Mouse (Mus musculus): ENCODE measurements around the gene Rab5b. TPM values are rescaled to one million over a fixed set of nuclear protein-coding genes. Genes with fewer than 3 reads are reported as not detected.

Gene Rab5b
- polyA plus RNA-seq, 1 experiment, result 86.1 TPM

GRCm38 (mm10) chr10:128673763-128674468 lies 22.1 kb downstream of the Rab5b start, which contains the start of gene Suox:
TSS of gene Suox (minus strand) at chr10:128674073.
- Histone ChIP-seq H3K4me1 (replicated peaks; ENCODE audit: control insufficient read depth, insufficient read depth, low read length) (peaks cover 5% of the 10 kb centered on the region), H3K27ac (ENCODE audit: control insufficient read depth, insufficient read depth, low read length) (peak within 1 kb of the TSS; percentile 32), H3K4me3 (ENCODE audit: control insufficient read depth, insufficient read depth, low read length) (peak within 1 kb of the TSS; percentile 67), H3K27me3 (ENCODE audit: control insufficient read depth, insufficient read depth, low read length) (no peaks in the 10 kb centered on the region), H3K36me3 (ENCODE audit: control insufficient read depth, insufficient read depth, low read length) (no peaks in the 10 kb centered on the region; the same call in none of the 2 replicates)
- under 1% methylated on average over 60 of the region's 60 CpGs for WGBS
- TF ChIP-seq CTCF (IDR thresholded peaks at IDR 0.05; ENCODE audit: borderline replicate concordance, control insufficient read depth, extremely low read depth, insufficient read depth, low read length, poor library complexity) (no peak), POLR2A (IDR thresholded peaks at IDR 0.05; ENCODE audit: control insufficient read depth, extremely low read depth, insufficient read depth, low read length, poor library complexity) (peak; percentile 58; the same call in 1 of the 2 replicates)
- DNase-seq, result peak; percentile 87

DNA sequence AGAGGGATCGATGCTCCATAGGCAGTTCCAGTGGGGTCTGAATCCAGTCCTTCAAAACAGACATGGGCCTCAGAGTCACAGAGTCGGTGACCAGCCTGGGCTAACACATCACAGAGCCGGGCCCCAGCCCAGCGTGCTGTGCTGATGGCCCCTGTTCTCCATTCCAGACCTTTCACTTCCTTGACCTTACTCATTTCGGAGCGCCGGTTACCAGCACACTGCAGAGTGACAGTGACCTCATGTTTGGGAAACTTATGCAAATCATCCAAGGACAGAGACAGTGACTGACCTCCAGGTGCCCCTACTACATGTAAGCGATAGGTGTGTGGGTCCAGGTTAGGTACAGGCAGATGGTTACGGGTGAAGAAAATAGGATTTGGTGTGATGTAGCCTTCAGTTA lies 24.9 kb downstream of the Rab5b start:
- no peaks in the 10 kb centered on the region for H3K27me3 ChIP-seq (ENCODE audit: control insufficient read depth, insufficient read depth, low read length)
- TF ChIP-seq POLR2A (IDR thresholded peaks at IDR 0.05; ENCODE audit: control insufficient read depth, extremely low read depth, insufficient read depth, low read length, poor library complexity), result no peak
- no peak for TF ChIP-seq CTCF (IDR thresholded peaks at IDR 0.05; ENCODE audit: borderline replicate concordance, control insufficient read depth, extremely low read depth, insufficient read depth, low read length, poor library complexity)
- H3K27ac ChIP-seq (ENCODE audit: control insufficient read depth, insufficient read depth, low read length), result no peak overlapping the region
- H3K4me3 ChIP-seq (ENCODE audit: control insufficient read depth, insufficient read depth, low read length), result no peak overlapping the region
- H3K4me1 ChIP-seq (replicated peaks; ENCODE audit: control insufficient read depth, insufficient read depth, low read length), result peaks cover 5% of the 10 kb centered on the region
- no peaks in the 10 kb centered on the region; the same call in 1 of the 2 replicates for H3K36me3 ChIP-seq (ENCODE audit: control insufficient read depth, insufficient read depth, low read length)
- DNase-seq, result no peak
- WGBS, result 97% methylated on average over 9 of the region's 9 CpGs

GRCm38 (mm10) chr10:128668790-128669672 lies 27.0 kb downstream of the Rab5b start:
- no peaks in the 10 kb centered on the region for H3K27me3 ChIP-seq (ENCODE audit: control insufficient read depth, insufficient read depth, low read length)
- TF ChIP-seq POLR2A (IDR thresholded peaks at IDR 0.05; ENCODE audit: control insufficient read depth, extremely low read depth, insufficient read depth, low read length, poor library complexity) (no peak), CTCF (IDR thresholded peaks at IDR 0.05; ENCODE audit: borderline replicate concordance, control insufficient read depth, extremely low read depth, insufficient read depth, low read length, poor library complexity) (no peak)
- no peak overlapping the region for H3K27ac ChIP-seq (ENCODE audit: control insufficient read depth, insufficient read depth, low read length)
- peak; percentile 67 for DNase-seq
- H3K36me3 ChIP-seq (ENCODE audit: control insufficient read depth, insufficient read depth, low read length), result no peaks in the 10 kb centered on the region; the same call in 1 of the 2 replicates
- WGBS, result 2% methylated on average over 42 of the region's 42 CpGs
- peak overlapping the region; percentile 46 for H3K4me3 ChIP-seq (ENCODE audit: control insufficient read depth, insufficient read depth, low read length)
- H3K4me1 ChIP-seq (replicated peaks; ENCODE audit: control insufficient read depth, insufficient read depth, low read length), result peaks cover 5% of the 10 kb centered on the region

DNA sequence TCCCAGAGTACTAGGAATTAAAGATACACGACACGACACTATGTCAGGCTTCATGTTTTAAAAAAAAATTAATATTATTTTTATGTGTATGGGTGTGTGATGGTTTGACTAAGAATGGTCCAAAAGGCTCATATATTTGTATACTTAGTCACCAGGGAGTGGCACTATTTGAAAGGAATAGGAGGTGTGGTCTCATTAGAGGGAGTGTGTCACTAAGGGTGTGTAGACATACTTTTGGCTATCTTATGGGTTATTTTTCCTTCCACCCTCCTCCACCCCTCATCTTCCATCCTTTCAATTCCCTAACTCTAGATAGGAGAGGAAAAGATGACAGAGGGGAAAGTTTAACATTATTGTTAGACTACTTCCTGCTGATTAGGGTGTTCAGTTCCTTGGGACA lies 30.3 kb downstream of the Rab5b start:
- no peaks in the 10 kb centered on the region for H3K27me3 ChIP-seq (ENCODE audit: control insufficient read depth, insufficient read depth, low read length)
- DNase-seq, result no peak
- no peaks in the 10 kb centered on the region for H3K36me3 ChIP-seq (ENCODE audit: control insufficient read depth, insufficient read depth, low read length)
- WGBS, result 95% methylated on average over 2 of the region's 2 CpGs
- no peaks in the 10 kb centered on the region; the same call in 1 of the 2 replicates for H3K4me1 ChIP-seq (replicated peaks; ENCODE audit: control insufficient read depth, insufficient read depth, low read length)
- H3K4me3 ChIP-seq (ENCODE audit: control insufficient read depth, insufficient read depth, low read length), result no peak overlapping the region
- no peak for TF ChIP-seq POLR2A (IDR thresholded peaks at IDR 0.05; ENCODE audit: control insufficient read depth, extremely low read depth, insufficient read depth, low read length, poor library complexity)
- TF ChIP-seq CTCF (IDR thresholded peaks at IDR 0.05; ENCODE audit: borderline replicate concordance, control insufficient read depth, extremely low read depth, insufficient read depth, low read length, poor library complexity), result no peak
- no peak overlapping the region for H3K27ac ChIP-seq (ENCODE audit: control insufficient read depth, insufficient read depth, low read length)

DNA sequence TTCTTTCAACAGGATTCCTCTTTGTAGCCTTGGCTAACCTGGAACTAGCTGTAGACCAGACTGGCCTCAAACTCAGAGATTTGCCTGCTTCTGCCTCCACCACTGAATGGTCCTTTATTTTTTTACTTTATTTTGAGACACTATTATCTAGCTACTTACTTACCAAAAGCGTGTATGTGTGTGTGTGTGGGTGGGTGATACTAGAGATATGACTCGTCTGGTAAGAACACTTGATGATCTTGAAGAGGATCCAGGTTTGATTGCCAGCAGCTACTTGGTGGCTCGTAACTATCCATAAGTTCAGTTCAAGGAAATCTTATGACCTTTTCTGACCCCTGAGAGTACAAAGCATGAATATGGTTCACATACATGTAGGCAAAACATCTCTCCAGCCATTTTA lies 30.8 kb downstream of the Rab5b start:
- TF ChIP-seq POLR2A (IDR thresholded peaks at IDR 0.05; ENCODE audit: control insufficient read depth, extremely low read depth, insufficient read depth, low read length, poor library complexity), result no peak
- TF ChIP-seq CTCF (IDR thresholded peaks at IDR 0.05; ENCODE audit: borderline replicate concordance, control insufficient read depth, extremely low read depth, insufficient read depth, low read length, poor library complexity), result no peak
- Histone ChIP-seq H3K36me3 (ENCODE audit: control insufficient read depth, insufficient read depth, low read length) (no peaks in the 10 kb centered on the region), H3K4me1 (replicated peaks; ENCODE audit: control insufficient read depth, insufficient read depth, low read length) (no peaks in the 10 kb centered on the region; the same call in 1 of the 2 replicates), H3K27me3 (ENCODE audit: control insufficient read depth, insufficient read depth, low read length) (no peaks in the 10 kb centered on the region), H3K27ac (ENCODE audit: control insufficient read depth, insufficient read depth, low read length) (no peak overlapping the region), H3K4me3 (ENCODE audit: control insufficient read depth, insufficient read depth, low read length) (no peak overlapping the region)
- WGBS, result 84% methylated on average over 3 of the region's 3 CpGs
- no peak for DNase-seq

DNA sequence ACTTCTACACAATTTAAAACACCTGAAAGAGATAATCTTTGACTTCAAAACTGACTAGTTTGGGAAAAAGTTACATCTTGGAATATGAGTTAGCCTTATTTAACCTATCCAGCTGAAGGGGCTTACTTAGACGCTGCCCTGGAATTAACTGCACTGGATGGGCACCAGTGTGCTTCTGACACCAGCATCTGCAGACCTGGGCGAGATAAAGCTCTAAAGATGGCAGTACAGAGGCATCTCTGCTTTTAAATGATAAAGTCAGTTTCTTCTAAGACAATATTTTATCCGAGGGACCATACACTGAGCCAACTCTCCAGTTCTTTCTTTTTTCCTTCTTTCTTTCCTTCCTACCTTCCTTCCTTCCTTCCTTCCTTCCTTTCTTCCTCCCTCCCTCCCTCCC lies 31.3 kb downstream of the Rab5b start:
- 92% methylated on average over 3 of the region's 3 CpGs for WGBS

More for the DNA sequence above, 31.3 kb downstream of the Rab5b start:
- TF ChIP-seq POLR2A (IDR thresholded peaks at IDR 0.05; ENCODE audit: control insufficient read depth, extremely low read depth, insufficient read depth, low read length, poor library complexity) (no peak), CTCF (IDR thresholded peaks at IDR 0.05; ENCODE audit: borderline replicate concordance, control insufficient read depth, extremely low read depth, insufficient read depth, low read length, poor library complexity) (no peak)
- no peaks in the 10 kb centered on the region; the same call in 1 of the 2 replicates for H3K4me1 ChIP-seq (replicated peaks; ENCODE audit: control insufficient read depth, insufficient read depth, low read length)
- no peaks in the 10 kb centered on the region for H3K36me3 ChIP-seq (ENCODE audit: control insufficient read depth, insufficient read depth, low read length)
- no peak overlapping the region for H3K27ac ChIP-seq (ENCODE audit: control insufficient read depth, insufficient read depth, low read length)
- DNase-seq, result no peak
- no peaks in the 10 kb centered on the region for H3K27me3 ChIP-seq (ENCODE audit: control insufficient read depth, insufficient read depth, low read length)
- H3K4me3 ChIP-seq (ENCODE audit: control insufficient read depth, insufficient read depth, low read length), result no peak overlapping the region

All from thymus, adult 2 months (tissue).